Mouse (Mus musculus) effector memory CD4-positive, alpha-beta T cell, adult 7 months (primary cell): ENCODE data around the gene Sfpq. TPM values are rescaled to one million over a fixed set of nuclear protein-coding genes. Genes with fewer than 3 reads are reported as not detected.

Experiments used
- polyA plus RNA-seq: library from polyadenylated mRNA; unstranded; fragments of 100-300 nt; shearing (Covaris generic); gene quantifications from one replicate; pipeline ENCODE4 v1.2.1, GENCODE M21; 2017

The Sfpq gene
- 179 TPM for polyA plus RNA-seq

GRCm38 (mm10) chr4:127021151-127021945, at the start of gene Sfpq:
Gene Sfpq, plus strand, starts transcription at chr4:127021324.

GRCm38 (mm10) chr4:127060585-127061290, 39.6 kb downstream of the Sfpq start, which contains the start of gene Zmym1:
Gene Zmym1, minus strand, starts transcription at chr4:127061152.

GRCm38 (mm10) chr4:127076875-127077548, 55.9 kb downstream of the Sfpq start, which contains the start of gene Zmym6:
Gene Zmym6, plus strand, starts transcription at chr4:127077383.

Other genes starting within 250 kb of the Sfpq start
- 22.4 TPM for gene Zmym4, start 53.2 kb upstream of the Sfpq start, polyA plus RNA-seq
- gene Zmym1, start 39.8 kb downstream of the Sfpq start, polyA plus RNA-seq, result 26.9 TPM
- gene Zmym6, start 56.1 kb downstream of the Sfpq start, polyA plus RNA-seq, result 15.8 TPM
- 10.0 TPM for gene Tmem35b, start 102.4 kb downstream of the Sfpq start, polyA plus RNA-seq
- not detected for gene Dlgap3, start 147.9 kb downstream of the Sfpq start, polyA plus RNA-seq
- 28.3 TPM for gene Smim12, start 222.5 kb downstream of the Sfpq start, polyA plus RNA-seq